Mouse (Mus musculus): ENCODE results near the gene Ablim1. TPM values are rescaled to one million over a fixed set of nuclear protein-coding genes. Genes with fewer than 3 reads are reported as not detected.

Gene Ablim1
- polyA plus RNA-seq, 1 experiment from 2014 or later: 46.9 TPM

DNA sequence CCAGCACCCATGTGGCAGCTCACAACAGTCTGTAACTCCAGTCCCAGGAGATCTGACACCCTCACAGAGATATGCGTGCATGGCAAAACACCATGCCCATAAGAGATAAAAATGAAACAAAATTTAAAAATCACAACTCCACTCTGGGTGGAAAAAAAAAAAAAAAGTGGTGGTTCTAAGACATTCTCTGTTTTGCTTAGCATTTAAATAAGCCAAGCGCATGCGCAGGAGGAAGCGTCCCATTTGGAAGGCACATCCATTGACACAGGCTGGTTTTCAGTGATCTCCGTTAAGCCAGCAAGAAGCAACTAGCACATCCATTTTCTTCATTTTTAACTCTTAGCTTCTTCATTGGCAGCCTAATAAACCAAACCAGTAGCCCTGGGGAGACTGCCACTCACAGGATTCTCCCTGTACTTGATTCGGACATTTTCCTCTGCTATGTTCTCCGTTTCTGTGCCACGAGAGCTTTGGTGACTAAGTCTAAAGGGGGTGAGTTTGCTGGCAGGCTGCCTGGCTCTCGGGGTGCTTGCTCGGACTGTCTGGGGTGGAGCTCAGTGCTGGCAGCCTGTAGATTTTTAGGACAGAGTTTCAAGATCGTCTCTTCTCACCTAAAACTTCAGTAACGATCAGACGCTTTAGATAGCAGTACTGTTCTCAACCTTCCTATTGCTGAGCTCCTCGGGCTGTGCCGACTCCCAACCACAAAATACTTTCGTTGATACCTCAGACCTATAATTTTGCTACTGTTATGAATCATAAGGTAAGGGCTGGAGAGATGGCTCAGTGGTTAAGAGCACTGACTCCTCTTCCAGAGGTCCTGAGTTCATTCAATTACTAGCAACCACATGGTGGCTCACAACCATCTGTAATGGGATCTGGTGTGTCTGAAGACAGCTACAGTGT is 259.3 kb downstream of the Ablim1 start:
- no peaks in the 10 kb centered on the region for H3K27me3 ChIP-seq (ENCODE audit: control insufficient read depth, insufficient read depth, low read length)
- WGBS: 90% methylated on average over 16 of the region's 16 CpGs

DNA sequence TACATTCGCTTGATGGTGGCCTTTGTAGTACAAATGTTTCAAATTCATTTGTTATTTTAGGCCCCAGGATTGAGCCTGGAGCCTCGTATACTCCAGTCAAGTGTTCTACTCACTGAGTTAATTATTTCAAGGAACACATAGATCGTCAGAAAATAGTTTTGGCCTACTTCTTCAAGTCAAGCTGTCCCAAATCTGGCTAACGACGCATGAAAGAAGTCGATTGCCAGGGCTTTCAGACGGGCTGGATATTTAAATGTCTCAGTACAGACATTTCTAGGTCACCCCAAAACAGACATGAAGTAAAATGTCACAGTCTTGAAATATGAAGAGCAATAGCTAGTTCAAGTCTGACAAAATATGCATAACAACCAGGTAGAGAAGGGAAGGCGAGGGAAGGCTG is 261.8 kb downstream of the Ablim1 start:
- peaks cover 39% of the 10 kb centered on the region for H3K36me3 ChIP-seq (ENCODE audit: control insufficient read depth, insufficient read depth, low read length)
- no peak overlapping the region for H3K9ac ChIP-seq (ENCODE audit: low read length)
- H3K27ac ChIP-seq (replicated peaks in 1 of 2; ENCODE audit: control insufficient read depth in 1 of 2, insufficient read depth in 1 of 2, low read depth in 2 of 2, low read length in 2 of 2): no peak overlapping the region
- H3K4me3 ChIP-seq (ENCODE audit: control insufficient read depth in 1 of 2, insufficient read depth in 1 of 2, low read depth in 1 of 2, low read length in 2 of 2): no peak overlapping the region
- H3K27me3 ChIP-seq (ENCODE audit: control insufficient read depth, insufficient read depth, low read length): no peaks in the 10 kb centered on the region
- 86% methylated on average over 8 of the region's 8 CpGs for WGBS
- no peak for ATAC-seq (ENCODE audit: insufficient number of reproducible peaks, insufficient read depth, low FRiP score, low read depth)
- peaks cover 5% of the 10 kb centered on the region for H3K9me3 ChIP-seq (ENCODE audit: control insufficient read depth, low read length)
- H3K4me1 ChIP-seq (ENCODE audit: control insufficient read depth in 2 of 2, insufficient read depth in 2 of 2, low read length in 2 of 2): no peaks in the 10 kb centered on the region
- no peak overlapping the region for H3K4me2 ChIP-seq (ENCODE audit: low read length)

More for the DNA sequence above, 259.3 kb downstream of the Ablim1 start:
- no peak overlapping the region for H3K4me3 ChIP-seq (ENCODE audit: control insufficient read depth in 1 of 2, insufficient read depth in 1 of 2, low read depth in 1 of 2, low read length in 2 of 2)
- ATAC-seq (ENCODE audit: insufficient number of reproducible peaks, insufficient read depth, low FRiP score, low read depth): no peak
- peaks cover 6% of the 10 kb centered on the region for H3K9me3 ChIP-seq (ENCODE audit: control insufficient read depth, low read length)
- H3K27ac ChIP-seq (replicated peaks in 1 of 2; ENCODE audit: control insufficient read depth in 1 of 2, insufficient read depth in 1 of 2, low read depth in 2 of 2, low read length in 2 of 2): no peak overlapping the region
- H3K4me1 ChIP-seq (ENCODE audit: control insufficient read depth in 2 of 2, insufficient read depth in 2 of 2, low read length in 2 of 2): no peaks in the 10 kb centered on the region
- no peak overlapping the region for H3K4me2 ChIP-seq (ENCODE audit: low read length)
- H3K9ac ChIP-seq (ENCODE audit: low read length): no peak overlapping the region
- peaks cover 50% of the 10 kb centered on the region for H3K36me3 ChIP-seq (ENCODE audit: control insufficient read depth, insufficient read depth, low read length)

DNA sequence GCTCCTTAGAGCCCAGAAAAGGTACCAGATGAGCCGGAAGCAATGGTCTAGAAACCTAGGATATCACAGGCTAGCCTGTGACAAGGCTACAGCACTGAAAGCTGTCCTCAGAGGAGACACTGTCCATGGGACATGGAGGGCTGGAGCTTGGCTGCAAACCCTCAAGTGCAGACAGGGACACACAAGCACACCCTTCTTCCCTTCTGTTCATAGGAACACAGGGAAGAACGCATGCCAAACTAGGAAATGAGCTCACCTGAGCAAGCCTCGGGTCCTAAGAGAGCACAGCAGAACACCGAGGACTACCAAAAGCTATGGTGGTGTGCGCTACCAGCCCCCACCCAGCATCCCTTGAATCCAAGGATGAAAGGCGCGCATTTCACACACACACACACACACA is 262.7 kb downstream of the Ablim1 start:
- Histone ChIP-seq H3K4me2 (ENCODE audit: low read length) (no peak overlapping the region), H3K36me3 (ENCODE audit: control insufficient read depth, insufficient read depth, low read length) (peaks cover 38% of the 10 kb centered on the region), H3K4me3 (ENCODE audit: control insufficient read depth in 1 of 2, insufficient read depth in 1 of 2, low read depth in 1 of 2, low read length in 2 of 2) (no peak overlapping the region), H3K27ac (replicated peaks in 1 of 2; ENCODE audit: control insufficient read depth in 1 of 2, insufficient read depth in 1 of 2, low read depth in 2 of 2, low read length in 2 of 2) (no peak overlapping the region), H3K4me1 (ENCODE audit: control insufficient read depth in 2 of 2, insufficient read depth in 2 of 2, low read length in 2 of 2) (no peaks in the 10 kb centered on the region), H3K27me3 (ENCODE audit: control insufficient read depth, insufficient read depth, low read length) (no peaks in the 10 kb centered on the region), H3K9ac (ENCODE audit: low read length) (no peak overlapping the region), H3K9me3 (ENCODE audit: control insufficient read depth, low read length) (no peaks in the 10 kb centered on the region)
- 92% methylated on average over 7 of the region's 7 CpGs for WGBS
- ATAC-seq (ENCODE audit: insufficient number of reproducible peaks, insufficient read depth, low FRiP score, low read depth): no peak

DNA sequence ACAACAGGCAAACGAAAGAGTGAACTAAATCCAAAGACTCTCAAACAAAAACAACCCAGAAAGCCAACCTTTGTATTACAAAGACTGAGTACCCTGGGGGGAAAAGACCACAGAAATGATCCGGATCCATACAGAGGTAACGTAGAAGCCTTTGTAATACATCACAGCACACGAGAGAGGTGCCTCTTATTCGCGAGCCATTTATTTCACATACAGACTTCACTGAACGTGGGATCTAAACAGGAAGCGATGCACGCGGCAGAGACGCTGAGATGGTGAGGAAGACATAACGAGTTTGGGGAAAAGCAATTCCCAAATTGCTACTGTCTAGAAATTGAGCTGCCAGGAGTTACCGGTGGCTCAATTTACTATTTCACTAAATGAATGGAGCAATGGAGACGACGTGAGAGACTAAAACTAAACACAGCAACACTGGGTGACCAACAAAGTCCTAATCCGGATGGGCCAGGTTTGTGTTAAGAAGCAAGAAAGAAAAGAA is 265.1 kb downstream of the Ablim1 start:
- ATAC-seq (ENCODE audit: insufficient number of reproducible peaks, insufficient read depth, low FRiP score, low read depth): no peak
- no peak overlapping the region for H3K9ac ChIP-seq (ENCODE audit: low read length)
- H3K9me3 ChIP-seq (ENCODE audit: control insufficient read depth, low read length): no peaks in the 10 kb centered on the region
- peaks cover 52% of the 10 kb centered on the region for H3K36me3 ChIP-seq (ENCODE audit: control insufficient read depth, insufficient read depth, low read length)
- WGBS: 90% methylated on average over 16 of the region's 16 CpGs
- no peaks in the 10 kb centered on the region for H3K4me1 ChIP-seq (ENCODE audit: control insufficient read depth in 2 of 2, insufficient read depth in 2 of 2, low read length in 2 of 2)
- H3K4me2 ChIP-seq (ENCODE audit: low read length): no peak overlapping the region
- no peak overlapping the region for H3K4me3 ChIP-seq (ENCODE audit: control insufficient read depth in 1 of 2, insufficient read depth in 1 of 2, low read depth in 1 of 2, low read length in 2 of 2)
- no peaks in the 10 kb centered on the region for H3K27me3 ChIP-seq (ENCODE audit: control insufficient read depth, insufficient read depth, low read length)
- H3K27ac ChIP-seq (replicated peaks in 1 of 2; ENCODE audit: control insufficient read depth in 1 of 2, insufficient read depth in 1 of 2, low read depth in 2 of 2, low read length in 2 of 2): no peak overlapping the region

DNA sequence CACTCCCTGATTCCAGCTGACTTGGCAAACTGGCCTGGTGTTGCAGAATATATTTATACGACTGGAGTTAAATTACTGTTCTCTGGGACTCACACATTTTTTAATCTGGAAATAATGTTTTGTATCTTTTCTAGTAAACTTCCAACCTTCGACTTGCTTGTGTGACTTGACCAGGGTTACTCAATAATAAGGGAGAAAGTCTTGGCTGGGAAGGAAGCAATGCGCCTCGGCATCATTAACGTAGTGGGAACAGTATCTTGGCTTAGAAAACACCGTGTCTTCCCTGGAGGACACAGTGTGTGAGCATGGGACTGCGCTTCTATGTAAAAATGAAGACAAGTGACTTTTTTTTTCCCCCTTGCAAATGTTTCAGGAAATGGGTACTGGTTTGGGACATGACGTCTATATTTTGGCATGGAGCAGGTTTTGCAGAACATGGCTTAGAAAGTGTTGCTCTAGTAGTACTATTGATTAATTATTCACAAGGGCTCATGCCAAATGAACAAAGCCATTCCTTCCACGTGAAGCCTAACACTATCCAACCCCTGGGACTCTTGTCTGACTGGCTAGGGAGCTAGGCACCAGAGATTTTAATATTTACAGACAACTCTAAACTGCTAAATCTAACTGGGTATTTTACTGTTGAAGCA is 266.9 kb downstream of the Ablim1 start:
- no peaks in the 10 kb centered on the region for H3K27me3 ChIP-seq (ENCODE audit: control insufficient read depth, insufficient read depth, low read length)
- WGBS: 89% methylated on average over 9 of the region's 9 CpGs
- no peak for ATAC-seq (ENCODE audit: insufficient number of reproducible peaks, insufficient read depth, low FRiP score, low read depth)
- H3K4me3 ChIP-seq (ENCODE audit: control insufficient read depth in 1 of 2, insufficient read depth in 1 of 2, low read depth in 1 of 2, low read length in 2 of 2): no peak overlapping the region
- H3K4me2 ChIP-seq (ENCODE audit: low read length): no peak overlapping the region
- no peaks in the 10 kb centered on the region for H3K4me1 ChIP-seq (ENCODE audit: control insufficient read depth in 2 of 2, insufficient read depth in 2 of 2, low read length in 2 of 2)
- H3K27ac ChIP-seq (replicated peaks in 1 of 2; ENCODE audit: control insufficient read depth in 1 of 2, insufficient read depth in 1 of 2, low read depth in 2 of 2, low read length in 2 of 2): no peak overlapping the region
- H3K36me3 ChIP-seq (ENCODE audit: control insufficient read depth, insufficient read depth, low read length): peaks cover 59% of the 10 kb centered on the region
- H3K9ac ChIP-seq (ENCODE audit: low read length): no peak overlapping the region
- H3K9me3 ChIP-seq (ENCODE audit: control insufficient read depth, low read length): no peaks in the 10 kb centered on the region

DNA sequence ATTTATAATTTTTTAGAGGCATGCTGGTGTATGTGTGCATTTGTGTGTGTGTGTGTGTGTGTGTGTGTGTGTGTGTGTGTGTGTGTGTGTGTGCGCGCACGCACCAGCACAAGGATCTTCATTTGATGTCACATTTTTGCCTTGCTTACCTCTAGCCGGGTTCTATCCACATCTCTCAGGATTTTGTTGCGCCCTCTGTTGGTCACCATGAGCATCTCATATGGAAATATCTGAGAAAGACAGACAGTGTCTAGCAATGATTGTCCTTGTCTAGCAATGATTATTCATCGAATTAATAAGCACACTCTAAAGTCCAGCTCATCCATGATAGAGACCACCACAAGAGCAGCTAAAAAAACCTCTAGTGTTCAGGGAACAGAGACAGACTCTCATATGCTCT is 275.5 kb downstream of the Ablim1 start:
- H3K36me3 ChIP-seq (ENCODE audit: control insufficient read depth, insufficient read depth, low read length): peaks cover 97% of the 10 kb centered on the region
- 70% methylated on average over 6 of the region's 6 CpGs for WGBS

DNA sequence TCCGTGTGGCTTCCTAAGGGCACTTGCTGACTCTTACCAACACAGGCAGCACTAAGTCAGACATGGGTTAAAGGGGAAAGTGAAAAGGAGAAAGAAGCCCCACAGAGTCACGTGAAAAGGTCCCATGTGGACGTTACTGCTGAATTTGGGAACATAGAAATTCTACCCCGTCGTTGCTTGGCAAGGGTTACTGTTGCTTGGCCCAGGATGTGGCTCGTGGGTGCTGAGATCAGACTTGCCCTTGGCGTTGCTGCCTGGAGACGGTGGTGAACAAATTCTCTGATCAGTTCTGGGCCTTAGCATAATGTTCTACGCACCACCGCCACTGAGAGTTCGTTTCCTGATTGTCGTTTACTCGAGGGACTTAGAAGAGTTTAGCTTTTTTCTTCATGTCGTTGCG is 277.9 kb downstream of the Ablim1 start:
- Histone ChIP-seq H3K9ac (ENCODE audit: low read length) (no peak overlapping the region), H3K27me3 (ENCODE audit: control insufficient read depth, insufficient read depth, low read length) (no peaks in the 10 kb centered on the region), H3K36me3 (ENCODE audit: control insufficient read depth, insufficient read depth, low read length) (peaks cover 82% of the 10 kb centered on the region), H3K4me2 (ENCODE audit: low read length) (no peak overlapping the region), H3K27ac (replicated peaks in 1 of 2; ENCODE audit: control insufficient read depth in 1 of 2, insufficient read depth in 1 of 2, low read depth in 2 of 2, low read length in 2 of 2) (no peak overlapping the region), H3K9me3 (ENCODE audit: control insufficient read depth, low read length) (no peaks in the 10 kb centered on the region), H3K4me3 (ENCODE audit: control insufficient read depth in 1 of 2, insufficient read depth in 1 of 2, low read depth in 1 of 2, low read length in 2 of 2) (no peak overlapping the region), H3K4me1 (ENCODE audit: control insufficient read depth in 2 of 2, insufficient read depth in 2 of 2, low read length in 2 of 2) (no peaks in the 10 kb centered on the region)
- no peak for ATAC-seq (ENCODE audit: insufficient number of reproducible peaks, insufficient read depth, low FRiP score, low read depth)
- 86% methylated on average over 15 of the region's 15 CpGs for WGBS

More for the DNA sequence above, 275.5 kb downstream of the Ablim1 start:
- H3K4me1 ChIP-seq (ENCODE audit: control insufficient read depth in 2 of 2, insufficient read depth in 2 of 2, low read length in 2 of 2): no peaks in the 10 kb centered on the region
- H3K4me2 ChIP-seq (ENCODE audit: low read length): no peak overlapping the region
- H3K4me3 ChIP-seq (ENCODE audit: control insufficient read depth in 1 of 2, insufficient read depth in 1 of 2, low read depth in 1 of 2, low read length in 2 of 2): no peak overlapping the region
- no peak overlapping the region for H3K27ac ChIP-seq (replicated peaks in 1 of 2; ENCODE audit: control insufficient read depth in 1 of 2, insufficient read depth in 1 of 2, low read depth in 2 of 2, low read length in 2 of 2)
- no peaks in the 10 kb centered on the region for H3K27me3 ChIP-seq (ENCODE audit: control insufficient read depth, insufficient read depth, low read length)
- H3K9me3 ChIP-seq (ENCODE audit: control insufficient read depth, low read length): no peaks in the 10 kb centered on the region
- ATAC-seq (ENCODE audit: insufficient number of reproducible peaks, insufficient read depth, low FRiP score, low read depth): no peak
- no peak overlapping the region for H3K9ac ChIP-seq (ENCODE audit: low read length)
